Mouse (Mus musculus) monocyte, adult 59 days (primary cell): ENCODE measurements around the gene Amn1. TPM values are rescaled to one million over a fixed set of nuclear protein-coding genes. Genes with fewer than 3 reads are reported as not detected.

Source experiments
- total RNA-seq, 2 experiments: library from RNA; stranded (reverse); gene quantifications; one replicate each; pipeline ENCODE4 v1.2.4; 2023

Amn1 gene
- total RNA-seq = 10 to 100 TPM; 23.3 to 27.8 TPM

GRCm38 (mm10) chr6:149188041-149188924 lies at the start of gene Amn1:
Gene Amn1 (minus strand): TSS chr6:149188712.

GRCm38 (mm10) chr6:149139471-149139870 lies 49.0 kb downstream of the Amn1 start, which contains the start of gene Etfbkmt:
Gene Etfbkmt (plus strand): TSS chr6:149139849.

GRCm38 (mm10) chr6:149129870-149130269 lies 58.6 kb downstream of the Amn1 start, which contains the start of gene Gm10203:
Gene Gm10203 (plus strand): TSS chr6:149130170.

Other genes starting within 250 kb of the Amn1 start
- gene Sinhcaf, start 242.2 kb downstream of the Amn1 start, total RNA-seq = 10 to 100 TPM; 16.7 to 21.8 TPM
- gene Dennd5b, start 87.0 kb downstream of the Amn1 start, total RNA-seq = 1 to 10 TPM; 1.1 to 1.2 TPM
- not detected for gene Gm10203, start 58.5 kb downstream of the Amn1 start, total RNA-seq
- gene Etfbkmt, start 48.9 kb downstream of the Amn1 start, total RNA-seq = 1 to 10 TPM; 8.3 to 8.9 TPM
- gene Resf1, start 120.7 kb upstream of the Amn1 start, total RNA-seq = 100 to 1,000 TPM; 115 to 147 TPM
- gene Bicd1, start 220.2 kb upstream of the Amn1 start, total RNA-seq = under 1 TPM in 1 of 2 experiments, not detected in 1; 0.29 TPM